ENCODE assay signal across 10 mouse cellular contexts in genomic region chr7:79345902-79346301, GRCm38 (mm10). TPM values are rescaled to one million over a fixed set of nuclear protein-coding genes. Genes with fewer than 3 reads are reported as not detected.
A peak's percentile ranks its signal among the peaks of the same experiment; 100 is the strongest.
DNase-seq lines count a peak whose midpoint lies in the region; ATAC-seq and TF ChIP-seq lines count a peak whose summit lies in the region.
"Had no signal": no experiment of that assay in that cellular context is flagged by ENCODE, and none has a peak within 500 bp of the region (broad histone marks: within the 10 kb centered on the region; RNA-seq: fewer than 3 reads in every experiment).

No protein-coding gene starts in this region.

- no peaks in the 10 kb centered on the region; the same call in 1 of the 2 replicates for H3K27me3 ChIP-seq in heart, embryonic 12.5 days (replicated peaks)
- no peaks in the 10 kb centered on the region for H3K27me3 ChIP-seq in G1E (ENCODE audit: insufficient read depth, low read length)
- H3K27me3 ChIP-seq in kidney, postnatal 0 days (ENCODE audit: insufficient read depth, low read length) = no peaks in the 10 kb centered on the region
- no peaks in the 10 kb centered on the region for H3K27me3 ChIP-seq in midbrain, postnatal 0 days (ENCODE audit: insufficient read depth, low read length)
- H3K27me3 ChIP-seq: embryonic facial prominence, embryonic 13.5 days; limb, embryonic 13.5 days had no signal

- peaks cover 3% of the 10 kb centered on the region for H3K4me1 ChIP-seq in heart, embryonic 12.5 days (replicated peaks)
- H3K4me1 ChIP-seq in G1E (ENCODE audit: insufficient read depth, low read depth, low read length) = no peaks in the 10 kb centered on the region
- H3K4me1 ChIP-seq in kidney, postnatal 0 days (replicated peaks; ENCODE audit: insufficient read depth, low read length) = no peaks in the 10 kb centered on the region
- no peaks in the 10 kb centered on the region; the same call in 1 of the 2 replicates for H3K4me1 ChIP-seq in midbrain, postnatal 0 days (ENCODE audit: insufficient read depth, low read length)
- H3K4me1 ChIP-seq: embryonic facial prominence, embryonic 13.5 days; limb, embryonic 13.5 days had no signal

- WGBS in heart, embryonic 12.5 days = 47% methylated on average over 4 of the region's 4 CpGs
- WGBS in kidney, postnatal 0 days = 47% methylated on average over 4 of the region's 4 CpGs
- WGBS in midbrain, postnatal 0 days = 59% methylated on average over 4 of the region's 4 CpGs

- no peak overlapping the region for H3K9ac ChIP-seq in heart, embryonic 12.5 days
- no peak overlapping the region for H3K9ac ChIP-seq in kidney, postnatal 0 days (ENCODE audit: low read depth, low read length)
- no peak overlapping the region for H3K9ac ChIP-seq in midbrain, postnatal 0 days (replicated peaks; ENCODE audit: low read length, poor library complexity, severe bottlenecking)
- H3K9ac ChIP-seq: embryonic facial prominence, embryonic 13.5 days; limb, embryonic 13.5 days had no signal

- no peak overlapping the region for H3K27ac ChIP-seq in heart, embryonic 12.5 days (ENCODE audit: poor library complexity, severe bottlenecking)
- no peak overlapping the region for H3K27ac ChIP-seq in kidney, postnatal 0 days
- H3K27ac ChIP-seq in midbrain, postnatal 0 days (ENCODE audit: low read depth, low read length) = no peak overlapping the region
- H3K27ac ChIP-seq: embryonic facial prominence, embryonic 13.5 days; limb, embryonic 13.5 days had no signal

- intact Hi-C loops in heart, postnatal 10 days (cut with DNase I) = loop anchor here (5.0 kb wide), 1 partner anchor 424 kb away; no protein-coding TSS in a partner anchor

- no peak overlapping the region for H3K4me2 ChIP-seq in heart, embryonic 12.5 days
- no peak overlapping the region for H3K4me2 ChIP-seq in kidney, postnatal 0 days (ENCODE audit: low read length)
- no peak overlapping the region for H3K4me2 ChIP-seq in midbrain, postnatal 0 days (ENCODE audit: low read depth, low read length, poor library complexity, severe bottlenecking)
- H3K4me2 ChIP-seq: embryonic facial prominence, embryonic 13.5 days; limb, embryonic 13.5 days had no signal

- H3K4me3 ChIP-seq in heart, embryonic 12.5 days = no peak overlapping the region
- H3K4me3 ChIP-seq in G1E (ENCODE audit: low read depth, low read length) = no peak overlapping the region
- H3K4me3 ChIP-seq in kidney, postnatal 0 days (replicated peaks; ENCODE audit: low read depth, low read length) = no peak overlapping the region
- no peak overlapping the region for H3K4me3 ChIP-seq in midbrain, postnatal 0 days (ENCODE audit: low read depth, low read length)
- H3K4me3 ChIP-seq: embryonic facial prominence, embryonic 13.5 days; limb, embryonic 13.5 days had no signal

- no peaks in the 10 kb centered on the region for H3K9me3 ChIP-seq in heart, embryonic 12.5 days (replicated peaks)
- no peaks in the 10 kb centered on the region for H3K9me3 ChIP-seq in G1E (replicated peaks)
- H3K9me3 ChIP-seq in kidney, postnatal 0 days (replicated peaks; ENCODE audit: low read length) = no peaks in the 10 kb centered on the region
- no peaks in the 10 kb centered on the region for H3K9me3 ChIP-seq in midbrain, postnatal 0 days (ENCODE audit: low read length)
- H3K9me3 ChIP-seq: embryonic facial prominence, embryonic 13.5 days; limb, embryonic 13.5 days had no signal

- peak; percentile 42 to 69 for DNase-seq in heart, postnatal 10 days
- DNase-seq in 3T3-L1 (ENCODE audit: low read depth, low spot score) = peak; percentile 72
- peak; percentile 39 for DNase-seq in G1E (ENCODE audit: low spot score)
- DNase-seq in cerebellum, adult 9-10 months = peak; percentile 52
- peak; percentile 72 for DNase-seq in kidney, postnatal 0 days (ENCODE audit: low spot score)
- peak; percentile 61 for DNase-seq in midbrain, postnatal 0 days (ENCODE audit: low spot score)
- peak; percentile 83 for DNase-seq in thymus, postnatal 4 days

- peaks cover 25% of the 10 kb centered on the region for H3K36me3 ChIP-seq in heart, embryonic 12.5 days
- H3K36me3 ChIP-seq in G1E (replicated peaks) = peaks cover 84% of the 10 kb centered on the region
- H3K36me3 ChIP-seq in kidney, postnatal 0 days (ENCODE audit: insufficient read depth, low read length) = peaks cover 16% of the 10 kb centered on the region
- H3K36me3 ChIP-seq in midbrain, postnatal 0 days (ENCODE audit: insufficient read depth, low read length) = peaks cover 15% of the 10 kb centered on the region

- peak; percentile 80 for TF ChIP-seq CTCF in G1E (IDR thresholded peaks at IDR 0.05; ENCODE audit: low read depth, low read length)
- peak; percentile 73 for TF ChIP-seq CTCF in kidney, postnatal 0 days (IDR thresholded peaks at IDR 0.05; ENCODE audit: low read depth)
- peak; percentile 75 for TF ChIP-seq CTCF in midbrain, postnatal 0 days (IDR thresholded peaks at IDR 0.05)

- no peak for ATAC-seq in heart, embryonic 12.5 days (ENCODE audit: insufficient number of reproducible peaks, low FRiP score)
- ATAC-seq in G1E (ENCODE audit: extremely low read depth, insufficient number of reproducible peaks, low FRiP score, poor library complexity, severe bottlenecking) = peak; percentile 8; the same call in 1 of the 2 replicates
- ATAC-seq in kidney, postnatal 0 days (replicated peaks; ENCODE audit: low FRiP score, low read depth) = no peak; the same call in 1 of the 2 replicates
- no peak for ATAC-seq in midbrain, postnatal 0 days (ENCODE audit: low FRiP score)

RNA-seq across cellular contexts. Expression of gene Rlbp1, which starts 40.9 kb away (rescaled TPM):
- total RNA-seq in heart, postnatal 10 days (2021) = not detected
- polyA plus RNA-seq in heart, embryonic 12.5 days (2016; fragmentation: Nextera tagmentation; extraction: Ambion mirVana) = not detected in 2 replicates
- total RNA-seq in G1E (2014; fragmentation: Nextera tagmentation) (not detected in 2 replicates), G1E (2017) (not detected in 2 replicates)
- not detected in 2 replicates for polyA plus RNA-seq in G1E (2012)
- 0.32 and 0.38 TPM in 2 replicates for polyA plus RNA-seq in kidney, postnatal 0 days (2015; fragmentation: Nextera tagmentation; extraction: Ambion mirVana)
- 7.4 and 8.4 TPM in 2 replicates for total RNA-seq in midbrain, postnatal 0 days (2014; rRNA removed)
- polyA plus RNA-seq in midbrain, postnatal 0 days (2015; fragmentation: Nextera tagmentation; extraction: Ambion mirVana) = 7.4 and 10.6 TPM in 2 replicates

RNA-seq across cellular contexts. Expression of gene Fanci, which starts 45.8 kb away (rescaled TPM):
- total RNA-seq in heart, postnatal 10 days (2021) = 1 to 10 TPM; 2.3 to 2.4 TPM
- polyA plus RNA-seq in heart, embryonic 12.5 days (2016; fragmentation: Nextera tagmentation; extraction: Ambion mirVana) = 12.0 and 12.2 TPM in 2 replicates
- total RNA-seq in G1E (2014; fragmentation: Nextera tagmentation) = 14.9 and 24.2 TPM in 2 replicates
- 27.8 and 28.6 TPM in 2 replicates for total RNA-seq in G1E (2017)
- polyA plus RNA-seq in G1E (2012) = 0.41 and 0.63 TPM in 2 replicates
- 3.1 and 4.2 TPM in 2 replicates for polyA plus RNA-seq in kidney, postnatal 0 days (2015; fragmentation: Nextera tagmentation; extraction: Ambion mirVana)
- total RNA-seq in midbrain, postnatal 0 days (2014; rRNA removed) = 1.2 and 4.4 TPM in 2 replicates
- 0.66 and 1.1 TPM in 2 replicates for polyA plus RNA-seq in midbrain, postnatal 0 days (2015; fragmentation: Nextera tagmentation; extraction: Ambion mirVana)
